Mouse (Mus musculus): ENCODE results near the gene Nccrp1. TPM values are rescaled to one million over a fixed set of nuclear protein-coding genes. Genes with fewer than 3 reads are reported as not detected.
"Not testable (repeated sequence)": the region's sequence is repeated elsewhere in the genome, so short reads cannot be mapped to it uniquely, and the experiment has no call there.

Gene Nccrp1
- polyA plus RNA-seq, 1 experiment = not detected

DNA sequence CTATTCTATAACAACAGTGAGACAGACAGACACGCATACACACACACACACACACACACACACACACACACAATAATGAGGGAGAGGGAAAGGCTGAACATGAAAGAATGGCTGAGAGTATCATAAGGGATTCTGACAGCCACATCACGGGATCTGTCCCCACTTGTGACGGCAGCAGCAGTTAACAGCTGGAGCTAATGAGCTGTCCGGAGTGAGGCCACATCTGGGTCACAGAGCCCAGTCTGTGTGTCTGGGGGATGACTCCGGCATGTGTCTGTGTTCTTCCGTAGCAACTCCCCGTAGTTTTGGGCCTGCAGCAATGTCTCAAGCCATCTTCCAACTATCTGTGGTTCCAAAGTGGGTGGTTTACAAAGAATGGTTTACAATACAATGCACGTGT, 15.0 kb downstream of the Nccrp1 start:
- TF ChIP-seq MAX (IDR thresholded peaks at IDR 0.05) (no peak), CEBPB (IDR thresholded peaks at IDR 0.05; ENCODE audit: low read depth) (no peak), CTCF (IDR thresholded peaks at IDR 0.05; ENCODE audit: control insufficient read depth, insufficient read depth, insufficient read length) (no peak), USF1 (IDR thresholded peaks at IDR 0.05; ENCODE audit: low read depth) (no peak), MYOG (IDR thresholded peaks at IDR 0.05; ENCODE audit: control insufficient read depth, extremely low read depth, insufficient read length) (no peak), FOSL1 (IDR thresholded peaks at IDR 0.05; ENCODE audit: insufficient read depth, low read length, poor library complexity, severe bottlenecking) (no peak), MYOD1 (IDR thresholded peaks at IDR 0.05; ENCODE audit: control insufficient read depth, insufficient read length, low read depth) (no peak)
- H3K79me2 ChIP-seq (ENCODE audit: control insufficient read depth, insufficient read depth) = no peaks in the 10 kb centered on the region
- no peak overlapping the region for H3ac ChIP-seq (ENCODE audit: control insufficient read depth, insufficient read length, low read depth)
- H3K79me3 ChIP-seq (ENCODE audit: low read depth) = no peaks in the 10 kb centered on the region
- H3K4me3 ChIP-seq (ENCODE audit: insufficient read depth, poor library complexity, severe bottlenecking) = no peak overlapping the region
- H3K27me3 ChIP-seq (ENCODE audit: control insufficient read depth, insufficient read depth, insufficient read length) = peaks cover 14% of the 10 kb centered on the region
- H3K36me3 ChIP-seq (ENCODE audit: control insufficient read depth, insufficient read depth) = no peaks in the 10 kb centered on the region

DNA sequence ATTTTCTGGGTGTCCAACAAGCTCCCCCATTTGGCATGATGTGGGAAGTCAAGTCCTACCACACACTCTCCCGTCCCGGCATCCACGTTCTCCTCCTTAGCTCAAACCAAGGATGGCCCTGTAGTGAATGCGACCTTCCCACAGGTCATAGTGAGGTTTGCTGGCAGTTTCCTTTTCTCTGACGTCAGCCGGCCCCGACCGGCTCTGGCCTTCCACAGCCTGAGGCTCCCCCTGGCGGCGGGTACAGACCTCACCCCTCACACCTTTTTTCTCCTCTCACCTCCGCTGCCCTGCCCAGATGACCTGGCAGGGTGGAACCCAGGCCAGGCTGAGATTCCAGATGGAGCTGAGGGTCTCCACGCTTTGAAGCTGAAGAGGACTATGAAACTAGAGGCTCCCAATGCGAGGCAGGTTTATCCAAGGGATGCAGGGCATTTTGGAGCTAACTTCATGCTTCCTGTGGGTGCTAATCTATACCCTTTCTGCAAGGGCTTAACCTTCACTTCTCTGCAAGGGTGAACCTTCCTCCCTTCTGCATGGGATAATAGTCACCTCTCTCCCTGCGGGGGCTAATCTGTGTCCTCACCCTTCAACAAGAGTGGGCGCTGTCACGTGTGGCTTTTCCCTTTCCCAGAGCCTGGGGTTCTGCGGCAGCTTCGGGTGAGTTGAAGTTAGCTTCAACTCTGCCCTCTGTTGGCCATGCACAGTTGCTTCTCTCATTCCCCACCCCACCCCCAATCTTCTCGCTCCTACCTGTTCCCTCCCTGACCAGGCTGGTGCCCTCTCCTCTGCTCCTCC, 18.9 kb downstream of the Nccrp1 start:
- H3ac ChIP-seq (ENCODE audit: control insufficient read depth, insufficient read length, low read depth) = no peak overlapping the region
- no peak overlapping the region for H3K4me3 ChIP-seq (ENCODE audit: insufficient read depth, poor library complexity, severe bottlenecking)
- no peaks in the 10 kb centered on the region for H3K79me3 ChIP-seq (ENCODE audit: low read depth)
- TF ChIP-seq MYOG (IDR thresholded peaks at IDR 0.05; ENCODE audit: control insufficient read depth, extremely low read depth, insufficient read length) (no peak), CTCF (IDR thresholded peaks at IDR 0.05; ENCODE audit: control insufficient read depth, insufficient read depth, insufficient read length) (peak; percentile 66)
- H3K79me2 ChIP-seq (ENCODE audit: control insufficient read depth, insufficient read depth) = no peaks in the 10 kb centered on the region
- peaks cover 10% of the 10 kb centered on the region for H3K27me3 ChIP-seq (ENCODE audit: control insufficient read depth, insufficient read depth, insufficient read length)
- no peaks in the 10 kb centered on the region for H3K36me3 ChIP-seq (ENCODE audit: control insufficient read depth, insufficient read depth)

DNA sequence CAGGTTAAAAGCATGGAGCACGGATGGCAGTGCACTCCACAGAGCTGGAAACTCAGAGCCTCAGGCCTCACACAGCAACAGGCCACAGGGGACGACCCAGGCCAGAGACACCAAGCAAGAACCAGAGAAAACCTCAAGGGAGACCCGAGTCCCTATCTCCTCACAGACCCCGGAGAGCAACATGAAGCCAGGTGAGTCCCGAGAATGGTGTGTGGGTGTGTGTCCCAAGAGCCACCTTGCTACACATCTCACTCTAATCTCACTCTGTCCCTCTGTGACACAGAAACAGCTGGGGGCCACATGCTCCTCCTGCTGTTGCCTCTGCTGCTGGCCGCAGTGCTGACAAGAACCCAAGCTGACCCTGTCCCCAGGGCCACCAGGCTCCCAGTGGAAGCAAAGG, 24.5 kb downstream of the Nccrp1 start, which contains the start of gene Ifnl3:
Gene Ifnl3, plus strand, starts transcription at position 301 of the 400 bp plus-strand sequence.
- H3K36me3 ChIP-seq (ENCODE audit: control insufficient read depth, insufficient read depth); H3K4me3 ChIP-seq (ENCODE audit: insufficient read depth, poor library complexity, severe bottlenecking); H3ac ChIP-seq (ENCODE audit: control insufficient read depth, insufficient read length, low read depth); H3K27me3 ChIP-seq (ENCODE audit: control insufficient read depth, insufficient read depth, insufficient read length); H3K79me2 ChIP-seq (ENCODE audit: control insufficient read depth, insufficient read depth); H3K79me3 ChIP-seq (ENCODE audit: low read depth): not testable (repeated sequence)

DNA sequence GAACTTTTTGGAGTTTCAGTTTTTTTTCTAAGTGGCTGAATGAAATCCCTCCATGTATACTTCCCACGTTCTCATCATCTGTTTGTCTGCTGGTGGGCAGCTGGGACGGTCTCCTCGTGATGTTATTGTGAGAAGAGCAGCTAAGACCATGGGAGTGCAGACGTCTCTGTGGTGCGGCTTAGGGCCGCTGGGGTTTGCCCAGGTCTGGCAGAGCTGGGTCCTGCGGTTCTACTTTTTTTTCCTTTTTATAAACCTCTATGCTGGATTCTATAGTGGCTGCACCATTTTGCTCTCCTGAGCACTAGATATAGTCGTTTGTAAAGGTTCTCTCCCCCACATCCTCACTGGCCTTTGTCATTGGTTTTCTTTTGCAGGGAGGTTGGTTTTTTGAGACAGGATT, 35.6 kb downstream of the Nccrp1 start:
- TF ChIP-seq CEBPB (IDR thresholded peaks at IDR 0.05; ENCODE audit: low read depth) (no peak), MYOD1 (IDR thresholded peaks at IDR 0.05; ENCODE audit: control insufficient read depth, insufficient read length, low read depth) (no peak), FOSL1 (IDR thresholded peaks at IDR 0.05; ENCODE audit: insufficient read depth, low read length, poor library complexity, severe bottlenecking) (no peak), CTCF (IDR thresholded peaks at IDR 0.05; ENCODE audit: control insufficient read depth, insufficient read depth, insufficient read length) (no peak), MAX (IDR thresholded peaks at IDR 0.05) (no peak), MYOG (IDR thresholded peaks at IDR 0.05; ENCODE audit: control insufficient read depth, extremely low read depth, insufficient read length) (no peak), USF1 (IDR thresholded peaks at IDR 0.05; ENCODE audit: low read depth) (no peak)
- H3K79me3 ChIP-seq (ENCODE audit: low read depth) = no peaks in the 10 kb centered on the region
- no peak overlapping the region for H3K4me3 ChIP-seq (ENCODE audit: insufficient read depth, poor library complexity, severe bottlenecking)
- H3ac ChIP-seq (ENCODE audit: control insufficient read depth, insufficient read length, low read depth) = no peak overlapping the region
- H3K36me3 ChIP-seq (ENCODE audit: control insufficient read depth, insufficient read depth) = no peaks in the 10 kb centered on the region
- H3K27me3 ChIP-seq (ENCODE audit: control insufficient read depth, insufficient read depth, insufficient read length) = peaks cover 20% of the 10 kb centered on the region
- no peaks in the 10 kb centered on the region for H3K79me2 ChIP-seq (ENCODE audit: control insufficient read depth, insufficient read depth)

DNA sequence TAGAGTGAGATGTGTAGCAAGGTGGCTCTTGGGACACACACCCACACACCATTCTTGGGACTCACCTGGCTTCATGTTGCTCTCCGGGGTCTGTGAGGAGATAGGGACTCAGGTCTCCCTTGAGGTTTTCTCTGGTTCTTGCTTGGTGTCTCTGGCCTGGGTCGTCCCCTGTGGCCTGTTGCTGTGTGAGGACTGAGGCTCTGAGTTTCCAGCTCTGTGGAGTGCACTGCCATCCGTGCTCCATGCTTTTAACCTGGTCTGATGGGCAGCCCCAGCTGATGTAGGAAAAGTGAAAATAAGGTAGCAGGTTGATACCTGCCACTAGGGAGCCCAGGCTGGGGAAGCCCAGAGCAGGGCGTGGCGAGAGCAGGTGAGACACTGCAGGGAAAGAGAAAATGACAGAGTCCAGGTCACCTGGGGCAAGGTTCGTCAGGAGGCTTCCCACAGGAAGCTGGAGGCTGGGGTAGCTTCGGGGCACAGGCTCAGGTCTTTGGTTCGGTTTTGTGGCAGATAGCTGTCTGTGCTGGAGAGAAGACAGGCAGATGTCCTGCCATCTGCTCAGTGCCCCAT, 36.6 kb downstream of the Nccrp1 start, which contains the start of gene Ifnl2:
Gene Ifnl2, minus strand, starts transcription at position 51 of the 570 bp plus-strand sequence.
- not testable (repeated sequence) for H3K79me3 ChIP-seq (ENCODE audit: low read depth); H3K4me3 ChIP-seq (ENCODE audit: insufficient read depth, poor library complexity, severe bottlenecking); H3ac ChIP-seq (ENCODE audit: control insufficient read depth, insufficient read length, low read depth); H3K36me3 ChIP-seq (ENCODE audit: control insufficient read depth, insufficient read depth); H3K79me2 ChIP-seq (ENCODE audit: control insufficient read depth, insufficient read depth)
- peaks cover 17% of the 10 kb centered on the region for H3K27me3 ChIP-seq (ENCODE audit: control insufficient read depth, insufficient read depth, insufficient read length)

DNA sequence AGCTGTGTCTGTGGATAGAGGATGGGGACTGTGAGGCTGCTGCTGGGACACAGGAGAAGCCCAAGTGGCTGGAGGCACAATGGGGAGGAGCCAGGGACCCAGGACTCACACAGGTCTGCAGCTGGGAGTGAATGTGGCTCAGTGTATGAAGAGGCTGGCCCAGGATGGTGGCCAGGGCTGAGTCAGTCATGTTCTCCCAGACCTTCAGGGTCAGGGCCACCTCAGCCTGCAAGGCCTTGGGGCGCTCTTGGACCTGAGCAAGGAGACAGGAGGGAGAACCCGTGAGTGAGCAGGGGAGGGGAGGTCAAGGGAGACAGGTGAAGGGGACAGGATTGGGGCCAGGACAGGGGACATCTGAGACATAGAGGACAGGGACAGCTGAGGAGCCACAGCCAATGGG, 37.9 kb downstream of the Nccrp1 start:
- H3K79me3 ChIP-seq (ENCODE audit: low read depth); H3K4me3 ChIP-seq (ENCODE audit: insufficient read depth, poor library complexity, severe bottlenecking); H3K36me3 ChIP-seq (ENCODE audit: control insufficient read depth, insufficient read depth); H3ac ChIP-seq (ENCODE audit: control insufficient read depth, insufficient read length, low read depth); H3K79me2 ChIP-seq (ENCODE audit: control insufficient read depth, insufficient read depth): not testable (repeated sequence)
- H3K27me3 ChIP-seq (ENCODE audit: control insufficient read depth, insufficient read depth, insufficient read length) = peaks cover 22% of the 10 kb centered on the region

All from C2C12 (cell line).